Mouse (Mus musculus): ENCODE measurements around the gene Cpt2.

Gene Cpt2

GRCm38 (mm10) chr4:107920336-107920735, 3.1 kb downstream of the Cpt2 start:
- DNase-seq, result no peak

GRCm38 (mm10) chr4:107910020-107910419, 13.4 kb downstream of the Cpt2 start:
- no peak for DNase-seq

GRCm38 (mm10) chr4:107906561-107906960, 16.8 kb downstream of the Cpt2 start:
- DNase-seq, result no peak

GRCm38 (mm10) chr4:107904252-107904651, 19.2 kb downstream of the Cpt2 start:
- no peak for DNase-seq

- no peak for DNase-seq
These were observed 23.2 kb downstream of the Cpt2 start for GRCm38 (mm10) chr4:107900206-107900605.

GRCm38 (mm10) chr4:107899211-107899927, 24.0 kb downstream of the Cpt2 start:
- no peak for DNase-seq

- DNase-seq, result no peak
These were observed 30.7 kb downstream of the Cpt2 start for GRCm38 (mm10) chr4:107892663-107893062.

GRCm38 (mm10) chr4:107889731-107890432, 33.5 kb downstream of the Cpt2 start, which contains the start of gene 0610037L13Rik:
Gene 0610037L13Rik, plus strand, starts transcription at chr4:107889813.
- peak; percentile 91 for DNase-seq

- no peak for DNase-seq
These were observed 34.1 kb downstream of the Cpt2 start for GRCm38 (mm10) chr4:107889385-107889730.

- no peak for DNase-seq
These were observed 37.0 kb downstream of the Cpt2 start for GRCm38 (mm10) chr4:107886371-107886770.

GRCm38 (mm10) chr4:107881631-107882030, 41.8 kb downstream of the Cpt2 start:
- no peak for DNase-seq

GRCm38 (mm10) chr4:107879254-107880050, 44.0 kb downstream of the Cpt2 start, which contains the start of gene Magoh:
Gene Magoh, plus strand, starts transcription at chr4:107879755.
- DNase-seq, result peak; percentile 96

GRCm38 (mm10) chr4:107864866-107865265, 58.5 kb downstream of the Cpt2 start:
- DNase-seq, result no peak

GRCm38 (mm10) chr4:107858995-107859394, 64.4 kb downstream of the Cpt2 start:
- DNase-seq, result no peak

- no peak for DNase-seq
These were observed 66.3 kb downstream of the Cpt2 start for GRCm38 (mm10) chr4:107856958-107857686.

Data from right cerebral cortex, postnatal 4 days (tissue).